Mouse (Mus musculus) liver, postnatal 0 days (tissue): ENCODE measurements around the gene Anln.

Experiments
- CTCF ChIP-seq: sonication (generic); IDR thresholded peaks from 2 replicates; pipeline ENCODE4 v1.5.1; 2016; ENCODE audit warnings: antibody characterized with exemption, low read depth
- EP300 ChIP-seq: IDR thresholded peaks from 2 replicates; pipeline ENCODE4 v1.6.1; 2016; ENCODE audit warnings: antibody characterized with exemption, low read depth, mild to moderate bottlenecking

- TF ChIP-seq CTCF (no peak), EP300 (no peak)
Observed at GRCm38 (mm10) chr9:22387901-22388300, 1.1 kb downstream of the Anln start.
